Mouse (Mus musculus): ENCODE data around the gene Cacna2d1. TPM values are rescaled to one million over a fixed set of nuclear protein-coding genes. Genes with fewer than 3 reads are reported as not detected.

The Cacna2d1 gene
- polyA plus RNA-seq, 1 experiment from 2014 or later: 19.1 TPM

DNA sequence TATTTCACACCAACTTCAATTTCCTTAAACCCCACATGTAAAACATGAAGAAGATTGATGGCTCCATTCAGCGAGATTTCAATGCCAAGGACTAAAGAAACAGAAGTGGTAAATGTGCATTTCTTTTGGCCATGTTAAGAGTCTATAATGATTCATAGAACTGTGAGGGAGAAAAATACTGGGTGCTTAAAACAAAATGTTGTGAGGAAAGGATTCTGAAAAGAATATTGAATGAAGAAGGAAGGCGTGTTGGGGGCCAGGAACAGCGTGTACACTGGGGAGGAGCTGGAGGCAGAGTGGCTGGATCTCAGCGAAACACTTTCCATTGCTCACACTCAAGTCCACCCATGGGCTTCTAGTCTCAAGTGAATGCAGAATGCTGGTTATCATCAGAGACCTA, 360.2 kb downstream of the Cacna2d1 start:
- H3K9me3 ChIP-seq (replicated peaks): no peaks in the 10 kb centered on the region

DNA sequence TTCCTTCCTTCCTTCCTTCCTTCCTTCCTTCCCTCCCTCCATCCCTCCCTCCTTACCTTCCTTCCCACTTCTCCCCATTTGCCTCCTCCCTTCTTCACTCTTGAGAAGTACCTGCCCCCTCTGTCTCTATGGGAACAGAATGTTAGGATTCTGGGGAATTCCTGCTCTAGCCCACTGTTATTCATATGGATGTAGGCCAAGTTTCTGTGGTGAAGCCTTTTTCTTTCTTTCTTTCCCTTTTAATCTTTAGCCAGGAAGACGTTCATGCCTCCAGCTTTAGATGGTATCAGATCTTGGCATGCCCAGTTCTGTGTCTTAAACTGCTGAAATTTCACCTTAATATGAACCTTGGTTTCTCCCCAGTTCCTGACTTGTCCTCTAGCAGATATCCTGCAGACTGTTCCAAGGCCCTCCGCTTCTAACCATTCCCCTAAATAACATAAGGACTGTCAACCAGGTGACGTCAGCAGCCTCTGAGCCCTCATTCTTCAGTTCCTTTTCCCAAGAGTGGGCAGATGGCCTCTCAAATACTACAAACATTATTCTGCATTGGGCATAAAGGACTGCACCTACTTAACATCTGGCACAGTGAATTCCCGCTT, 362.8 kb downstream of the Cacna2d1 start:
- no peak for ATAC-seq (ENCODE audit: insufficient number of reproducible peaks, low FRiP score, low TSS enrichment, low read depth)
- Histone ChIP-seq H3K4me2 (replicated peaks) (no peak overlapping the region), H3K4me3 (replicated peaks) (no peak overlapping the region), H3K27ac (replicated peaks) (no peak overlapping the region), H3K27me3 (no peaks in the 10 kb centered on the region), H3K9me3 (replicated peaks) (no peaks in the 10 kb centered on the region), H3K4me1 (no peaks in the 10 kb centered on the region), H3K9ac (no peak overlapping the region), H3K36me3 (no peaks in the 10 kb centered on the region)
- 47% methylated on average over 4 of the region's 4 CpGs for WGBS

More for the DNA sequence above, 360.2 kb downstream of the Cacna2d1 start:
- Histone ChIP-seq H3K27me3 (no peaks in the 10 kb centered on the region), H3K27ac (replicated peaks) (no peak overlapping the region), H3K36me3 (no peaks in the 10 kb centered on the region), H3K4me2 (replicated peaks) (no peak overlapping the region), H3K4me1 (no peaks in the 10 kb centered on the region), H3K9ac (no peak overlapping the region), H3K4me3 (replicated peaks) (no peak overlapping the region)
- WGBS: 85% methylated on average over 4 of the region's 4 CpGs
- ATAC-seq (ENCODE audit: insufficient number of reproducible peaks, low FRiP score, low TSS enrichment, low read depth): no peak

DNA sequence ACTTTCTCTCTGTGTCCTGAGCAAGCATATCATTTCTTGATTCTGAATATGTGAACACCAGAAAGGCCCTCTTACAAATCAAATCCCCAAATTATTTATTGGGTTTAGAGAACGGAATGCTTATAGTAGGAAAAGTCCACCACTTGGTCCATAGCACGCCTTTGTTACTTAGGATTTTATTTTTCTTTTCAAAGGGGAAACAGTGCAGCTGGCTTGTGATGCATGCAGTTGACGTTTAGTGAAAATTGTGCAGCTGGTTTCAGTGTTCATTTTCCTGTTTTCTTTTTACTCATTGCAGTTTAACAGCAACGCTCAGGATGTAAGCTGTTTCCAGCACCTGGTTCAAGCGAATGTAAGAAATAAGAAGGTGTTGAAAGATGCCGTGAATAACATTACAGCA, 365.1 kb downstream of the Cacna2d1 start:
- no peak overlapping the region for H3K4me3 ChIP-seq (replicated peaks)
- H3K27ac ChIP-seq (replicated peaks): no peak overlapping the region
- H3K4me2 ChIP-seq (replicated peaks): no peak overlapping the region
- H3K9me3 ChIP-seq (replicated peaks): no peaks in the 10 kb centered on the region
- no peaks in the 10 kb centered on the region for H3K36me3 ChIP-seq
- 77% methylated on average over 6 of the region's 6 CpGs for WGBS
- H3K9ac ChIP-seq: no peak overlapping the region
- ATAC-seq (ENCODE audit: insufficient number of reproducible peaks, low FRiP score, low TSS enrichment, low read depth): no peak
- H3K4me1 ChIP-seq: no peaks in the 10 kb centered on the region
- no peaks in the 10 kb centered on the region for H3K27me3 ChIP-seq

- Histone ChIP-seq H3K4me3 (replicated peaks) (no peak overlapping the region), H3K4me2 (replicated peaks) (no peak overlapping the region), H3K27ac (replicated peaks) (no peak overlapping the region), H3K4me1 (no peaks in the 10 kb centered on the region), H3K9me3 (replicated peaks) (no peaks in the 10 kb centered on the region), H3K9ac (no peak overlapping the region), H3K27me3 (no peaks in the 10 kb centered on the region), H3K36me3 (no peaks in the 10 kb centered on the region)
- 41% methylated on average over 7 of the region's 7 CpGs for WGBS
- ATAC-seq (ENCODE audit: insufficient number of reproducible peaks, low FRiP score, low TSS enrichment, low read depth): no peak
These were observed 374.9 kb downstream of the Cacna2d1 start for GRCm38 (mm10) chr5:16309168-16310006.

GRCm38 (mm10) chr5:16314242-16314641, 379.8 kb downstream of the Cacna2d1 start:
- Histone ChIP-seq H3K4me3 (replicated peaks) (no peak overlapping the region), H3K27me3 (no peaks in the 10 kb centered on the region), H3K4me1 (no peaks in the 10 kb centered on the region), H3K9ac (no peak overlapping the region), H3K36me3 (no peaks in the 10 kb centered on the region), H3K4me2 (replicated peaks) (no peak overlapping the region), H3K9me3 (replicated peaks) (no peaks in the 10 kb centered on the region), H3K27ac (replicated peaks) (no peak overlapping the region)
- ATAC-seq (ENCODE audit: insufficient number of reproducible peaks, low FRiP score, low TSS enrichment, low read depth): no peak
- 44% methylated on average over 5 of the region's 5 CpGs for WGBS

DNA sequence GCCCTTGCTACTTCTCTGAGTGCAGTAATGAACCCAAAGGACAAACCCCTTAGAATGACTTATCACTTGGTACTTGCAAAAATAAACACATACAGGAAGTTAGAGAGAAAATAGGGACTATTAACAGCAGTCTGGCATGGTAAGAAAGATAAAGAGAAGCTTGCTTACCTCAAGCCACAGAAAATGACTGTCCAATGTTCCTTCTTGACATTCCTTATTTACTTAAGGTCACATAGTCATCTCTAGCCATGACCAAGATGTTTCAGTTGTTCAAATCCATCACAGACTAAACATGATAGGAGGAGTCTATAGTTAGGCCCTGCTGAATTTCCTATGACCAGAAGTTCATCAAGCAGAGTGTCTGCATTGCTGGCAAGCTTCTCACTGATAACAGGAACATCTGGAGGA, 381.5 kb downstream of the Cacna2d1 start:
- Histone ChIP-seq H3K4me2 (replicated peaks) (no peak overlapping the region), H3K36me3 (no peaks in the 10 kb centered on the region), H3K9me3 (replicated peaks) (no peaks in the 10 kb centered on the region), H3K27me3 (no peaks in the 10 kb centered on the region), H3K9ac (no peak overlapping the region), H3K4me1 (no peaks in the 10 kb centered on the region), H3K4me3 (replicated peaks) (no peak overlapping the region), H3K27ac (replicated peaks) (no peak overlapping the region)
- no peak for ATAC-seq (ENCODE audit: insufficient number of reproducible peaks, low FRiP score, low TSS enrichment, low read depth)

DNA sequence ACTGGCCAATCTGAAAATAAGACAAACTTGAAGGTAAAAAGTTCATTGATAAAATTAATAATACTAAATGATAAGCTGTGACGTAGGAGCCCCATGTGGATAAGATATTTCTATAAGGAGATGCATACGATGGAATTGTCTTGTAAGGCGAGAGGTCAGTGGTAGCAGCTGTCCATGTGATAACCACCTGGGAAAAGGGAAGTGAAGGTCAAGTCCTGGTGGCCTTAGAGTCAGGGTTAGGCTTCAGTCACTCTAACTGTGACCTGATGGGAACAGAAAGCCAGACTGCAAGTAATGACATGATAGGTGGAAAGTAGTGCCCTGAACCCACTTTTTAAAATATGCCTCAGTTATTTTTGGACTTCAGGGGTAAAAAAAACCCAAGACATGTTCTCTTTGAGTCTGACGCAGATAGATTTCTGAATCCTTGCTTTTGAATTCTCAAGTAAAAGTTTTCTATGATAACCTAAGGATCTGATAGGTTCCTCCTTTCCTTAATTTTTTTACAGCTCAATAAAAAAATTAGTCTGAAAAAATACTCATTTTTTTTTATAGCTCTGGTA, 383.3 kb downstream of the Cacna2d1 start:
- no peak overlapping the region for H3K4me2 ChIP-seq (replicated peaks)
- no peak overlapping the region for H3K4me3 ChIP-seq (replicated peaks)
- no peak overlapping the region for H3K9ac ChIP-seq
- H3K36me3 ChIP-seq: no peaks in the 10 kb centered on the region
- no peaks in the 10 kb centered on the region for H3K27me3 ChIP-seq
- H3K27ac ChIP-seq (replicated peaks): no peak overlapping the region
- WGBS: 62% methylated on average over 4 of the region's 4 CpGs
- no peaks in the 10 kb centered on the region for H3K9me3 ChIP-seq (replicated peaks)
- no peak for ATAC-seq (ENCODE audit: insufficient number of reproducible peaks, low FRiP score, low TSS enrichment, low read depth)
- no peaks in the 10 kb centered on the region for H3K4me1 ChIP-seq

GRCm38 (mm10) chr5:16326610-16327009, 392.1 kb downstream of the Cacna2d1 start:
- Histone ChIP-seq H3K27ac (replicated peaks) (no peak overlapping the region), H3K4me3 (replicated peaks) (no peak overlapping the region), H3K27me3 (no peaks in the 10 kb centered on the region), H3K9ac (no peak overlapping the region), H3K4me2 (replicated peaks) (no peak overlapping the region), H3K4me1 (no peaks in the 10 kb centered on the region), H3K9me3 (replicated peaks) (no peaks in the 10 kb centered on the region), H3K36me3 (no peaks in the 10 kb centered on the region)
- ATAC-seq (ENCODE audit: insufficient number of reproducible peaks, low FRiP score, low TSS enrichment, low read depth): no peak
- WGBS: 85% methylated on average over 3 of the region's 3 CpGs

GRCm38 (mm10) chr5:16345393-16345792, 410.9 kb downstream of the Cacna2d1 start:
- Histone ChIP-seq H3K9ac (no peak overlapping the region), H3K36me3 (no peaks in the 10 kb centered on the region), H3K27ac (replicated peaks) (no peak overlapping the region), H3K27me3 (no peaks in the 10 kb centered on the region), H3K4me2 (replicated peaks) (no peak overlapping the region), H3K4me3 (replicated peaks) (no peak overlapping the region), H3K4me1 (no peaks in the 10 kb centered on the region), H3K9me3 (replicated peaks) (no peaks in the 10 kb centered on the region)
- ATAC-seq (ENCODE audit: insufficient number of reproducible peaks, low FRiP score, low TSS enrichment, low read depth): no peak

GRCm38 (mm10) chr5:16355816-16356215, 421.3 kb downstream of the Cacna2d1 start:
- 82% methylated on average over 3 of the region's 3 CpGs for WGBS
- no peak for ATAC-seq (ENCODE audit: insufficient number of reproducible peaks, low FRiP score, low TSS enrichment, low read depth)
- no peaks in the 10 kb centered on the region for H3K36me3 ChIP-seq
- H3K9ac ChIP-seq: no peak overlapping the region
- H3K27ac ChIP-seq (replicated peaks): no peak overlapping the region
- no peak overlapping the region for H3K4me3 ChIP-seq (replicated peaks)
- no peak overlapping the region for H3K4me2 ChIP-seq (replicated peaks)
- H3K4me1 ChIP-seq: no peaks in the 10 kb centered on the region
- no peaks in the 10 kb centered on the region for H3K9me3 ChIP-seq (replicated peaks)
- no peaks in the 10 kb centered on the region for H3K27me3 ChIP-seq

- no peak overlapping the region for H3K27ac ChIP-seq (replicated peaks)
- no peak overlapping the region for H3K9ac ChIP-seq
- no peaks in the 10 kb centered on the region for H3K27me3 ChIP-seq
- WGBS: 68% methylated on average over 4 of the region's 4 CpGs
- H3K4me1 ChIP-seq: no peaks in the 10 kb centered on the region
- no peaks in the 10 kb centered on the region for H3K36me3 ChIP-seq
- no peak overlapping the region for H3K4me2 ChIP-seq (replicated peaks)
- no peak overlapping the region for H3K4me3 ChIP-seq (replicated peaks)
- no peaks in the 10 kb centered on the region for H3K9me3 ChIP-seq (replicated peaks)
- no peak for ATAC-seq (ENCODE audit: insufficient number of reproducible peaks, low FRiP score, low TSS enrichment, low read depth)
These were observed 423.2 kb downstream of the Cacna2d1 start for GRCm38 (mm10) chr5:16357709-16358108.
